Mouse (Mus musculus) embryonic facial prominence, embryonic 14.5 days (tissue): ENCODE data around the gene Nme4. TPM values are rescaled to one million over a fixed set of nuclear protein-coding genes. Genes with fewer than 3 reads are reported as not detected.
"Not testable (repeated sequence)": the region's sequence is repeated elsewhere in the genome, so short reads cannot be mapped to it uniquely, and the experiment has no call there.

Experiments used
- ATAC-seq: fragments of 200-750 bp; cut with Nextera tagmentation; 2 replicates; pipeline ENCODE4 v1.8.0; 2017; ENCODE audit warnings: low read depth, moderate number of reproducible peaks, moderate TSS enrichment
- DNase-seq: peaks from one replicate; pipeline ENCODE4 v3.0.0-alpha.2; 2015; ENCODE audit warnings: low spot score
- H3K27ac ChIP-seq: fragments of 300-500 bp; sonication (generic); replicated peaks from 2 replicates; pipeline ENCODE4 v1.5.1; 2014; ENCODE audit warnings: low read depth, mild to moderate bottlenecking, low read length, moderate library complexity
- H3K27me3 ChIP-seq: fragments of 300-500 bp; sonication (generic); replicated peaks from 2 replicates; pipeline ENCODE4 v1.6.1; 2014; ENCODE audit warnings: low read length; ENCODE audit not compliant: control insufficient read depth, insufficient read depth
- H3K36me3 ChIP-seq: fragments of 300-500 bp; sonication (generic); 2 replicates; pipeline ENCODE4 v1.6.1; 2014; ENCODE audit warnings: low read length, mixed read lengths; ENCODE audit not compliant: control insufficient read depth, insufficient read depth
- H3K4me1 ChIP-seq: fragments of 300-500 bp; sonication (generic); 2 replicates; pipeline ENCODE4 v1.6.1; 2014; ENCODE audit warnings: antibody characterized with exemption, low read length; ENCODE audit not compliant: control insufficient read depth, insufficient read depth
- H3K4me2 ChIP-seq: fragments of 300-500 bp; sonication (generic); 2 replicates; pipeline ENCODE4 v1.6.1; 2014; ENCODE audit warnings: low read depth, mild to moderate bottlenecking, low read length, moderate library complexity, mixed read lengths
- H3K4me3 ChIP-seq: fragments of 300-500 bp; sonication (generic); 2 replicates; pipeline ENCODE4 v1.5.1; 2014; ENCODE audit warnings: low read depth, mild to moderate bottlenecking, low read length
- H3K9ac ChIP-seq: fragments of 300-500 bp; sonication (generic); 2 replicates; pipeline ENCODE4 v1.6.1; 2014; ENCODE audit warnings: low read depth, mild to moderate bottlenecking, low read length, moderate library complexity, mixed read lengths
- H3K9me3 ChIP-seq: fragments of 300-500 bp; sonication (generic); 2 replicates; pipeline ENCODE4 v1.6.1; 2016; ENCODE audit warnings: low read length; ENCODE audit not compliant: control insufficient read depth
- WGBS: fragments of 180-500 bp; shearing (Covaris S2); extraction: QIAGEN DNeasy Blood & Tissue Kit; methylation state at CpG from one replicate; pipeline ENCODE4 v1.1.7; 2014; 5-methylcytosine and 5-hydroxymethylcytosine counted together
- polyA plus RNA-seq: library from polyadenylated mRNA; unstranded; fragments of >200 nt; fragmentation: Nextera tagmentation; extraction: Ambion mirVana; gene quantifications from 2 replicates; pipeline ENCODE4 v1.2.1, GENCODE M21; 2014

The Nme4 gene
- polyA plus RNA-seq, 1 experiment from 2014 or later = 77.2 TPM

DNA sequence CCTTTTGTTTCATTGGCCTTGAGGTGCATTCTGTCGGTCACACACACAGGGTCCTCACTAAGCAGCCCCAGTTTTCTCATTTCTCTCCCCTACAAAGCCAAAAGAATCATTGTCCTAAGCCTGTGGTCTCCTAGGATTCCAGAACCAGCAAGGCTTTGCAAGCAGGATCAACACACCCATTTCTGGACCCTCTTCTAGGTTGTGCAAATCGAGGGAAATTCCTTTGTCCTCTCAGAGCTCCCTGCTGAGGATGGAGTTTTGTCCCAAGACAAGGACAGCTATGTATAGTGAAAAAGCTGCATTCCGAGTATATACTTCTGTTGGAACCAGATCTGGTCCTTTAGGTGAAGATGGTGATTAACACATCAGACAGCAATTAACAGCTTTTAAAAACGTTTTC lies 14.8 kb upstream of the Nme4 start:
- WGBS = 21% methylated on average over 4 of the region's 4 CpGs
- no peak for ATAC-seq
- no peaks in the 10 kb centered on the region for H3K9me3 ChIP-seq

DNA sequence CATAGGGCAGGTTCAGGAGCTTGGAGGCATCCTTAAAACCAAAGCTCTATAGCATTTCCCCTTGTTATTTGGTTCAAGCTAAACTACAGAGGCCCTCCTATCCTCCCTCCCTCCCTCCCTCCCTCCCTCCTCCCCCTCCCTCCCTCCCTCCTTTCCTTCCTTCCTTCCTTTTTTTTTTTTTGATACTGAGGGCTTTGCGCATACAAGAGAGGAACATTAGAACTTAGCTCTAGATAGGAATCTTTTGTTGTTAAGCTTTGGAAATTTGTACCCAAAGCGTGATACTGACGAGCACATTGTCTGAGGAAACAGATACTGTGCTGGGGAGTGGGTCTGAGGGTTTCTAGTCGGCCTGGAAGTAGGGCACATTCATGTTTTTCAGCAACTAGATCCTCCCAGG lies 10.2 kb upstream of the Nme4 start:
- DNase-seq (no peak), ATAC-seq (no peak)
- Histone ChIP-seq H3K4me3 (no peak overlapping the region), H3K4me2 (no peak overlapping the region), H3K27ac (no peak overlapping the region), H3K36me3 (no peaks in the 10 kb centered on the region), H3K4me1 (no peaks in the 10 kb centered on the region), H3K9ac (no peak overlapping the region), H3K27me3 (peaks cover 9% of the 10 kb centered on the region; the same call in 1 of the 2 replicates), H3K9me3 (no peaks in the 10 kb centered on the region)
- WGBS = 42% methylated on average over 3 of the region's 4 CpGs

More for the DNA sequence above, 14.8 kb upstream of the Nme4 start:
- H3K9ac ChIP-seq = no peak overlapping the region
- no peak overlapping the region for H3K27ac ChIP-seq
- H3K4me1 ChIP-seq = peaks cover 4% of the 10 kb centered on the region; the same call in 1 of the 2 replicates
- no peak for DNase-seq
- H3K4me3 ChIP-seq = no peak overlapping the region
- H3K36me3 ChIP-seq = no peaks in the 10 kb centered on the region
- H3K4me2 ChIP-seq = no peak overlapping the region
- peaks cover 55% of the 10 kb centered on the region for H3K27me3 ChIP-seq

DNA sequence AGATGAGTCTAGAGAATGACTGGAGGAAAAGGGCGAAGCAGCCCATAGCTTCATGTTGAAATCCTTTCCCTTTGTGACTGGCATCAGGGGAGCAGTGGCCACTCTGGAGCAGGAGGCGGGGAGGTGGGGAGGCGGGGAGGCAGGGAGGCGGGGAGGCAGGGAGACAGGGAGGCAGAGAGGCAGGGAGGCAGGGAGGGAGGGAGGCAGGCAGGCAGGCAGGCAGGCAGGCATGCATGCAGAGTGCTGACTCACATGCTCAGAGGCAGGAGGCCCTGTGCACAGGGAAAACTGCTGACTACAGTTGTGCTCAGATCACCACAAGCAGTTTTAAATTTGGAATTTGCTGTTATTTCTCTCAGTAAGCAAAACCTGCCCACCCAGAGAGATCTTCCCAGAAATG lies 6.1 kb upstream of the Nme4 start:
- WGBS = 54% methylated on average over 4 of the region's 4 CpGs
- H3K4me3 ChIP-seq = no peak overlapping the region
- no peak overlapping the region for H3K27ac ChIP-seq
- H3K27me3 ChIP-seq = no peaks in the 10 kb centered on the region
- DNase-seq (peak; percentile 61), ATAC-seq (no peak)
- no peak overlapping the region for H3K9ac ChIP-seq
- no peaks in the 10 kb centered on the region for H3K4me1 ChIP-seq
- H3K9me3 ChIP-seq = no peaks in the 10 kb centered on the region
- no peaks in the 10 kb centered on the region for H3K36me3 ChIP-seq
- H3K4me2 ChIP-seq = no peak overlapping the region

DNA sequence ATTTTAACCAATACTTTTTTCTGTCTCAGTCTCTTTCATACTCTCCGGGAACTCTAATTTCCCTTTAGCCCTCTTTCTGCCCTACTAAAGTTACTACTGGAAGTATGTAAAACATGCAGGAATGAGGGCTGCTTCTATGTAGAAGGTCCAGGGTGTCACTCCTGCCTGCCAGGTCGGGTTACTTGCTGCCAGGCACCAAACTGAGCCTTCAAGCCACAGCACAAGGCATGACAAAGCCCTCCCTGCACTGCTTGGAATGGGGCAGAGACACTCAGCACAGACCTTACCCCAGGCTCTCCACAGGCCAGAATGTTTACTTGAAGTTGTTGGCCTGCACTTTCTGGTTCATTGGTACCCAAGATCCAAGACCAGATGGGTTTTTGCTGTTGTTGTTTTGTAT lies 4.8 kb upstream of the Nme4 start:
- H3K36me3 ChIP-seq = no peaks in the 10 kb centered on the region
- ATAC-seq = peak; percentile 45; the same call in 1 of the 2 replicates
- DNase-seq = no peak

DNA sequence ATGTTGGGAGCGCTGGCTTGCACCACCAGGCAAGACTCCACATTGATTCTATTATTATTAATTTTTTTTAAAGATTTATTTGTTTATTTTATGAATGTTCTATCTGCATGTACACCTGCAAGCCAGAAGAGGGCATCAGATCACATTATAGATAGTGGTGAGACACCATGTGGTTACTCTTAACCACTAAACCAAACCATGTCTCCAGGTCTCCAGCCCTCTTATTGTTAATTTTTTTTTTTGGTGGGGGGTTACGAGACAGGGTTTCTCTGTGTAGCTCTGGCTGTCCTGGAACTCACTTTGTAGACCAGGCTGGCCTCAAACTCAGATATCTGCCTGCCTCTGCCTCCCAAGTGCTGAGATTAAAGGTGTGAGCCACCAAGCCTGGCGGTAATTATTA lies 3.9 kb upstream of the Nme4 start:
- H3K36me3 ChIP-seq, ATAC-seq, H3K9ac ChIP-seq, H3K4me2 ChIP-seq, H3K4me1 ChIP-seq, H3K4me3 ChIP-seq, H3K27ac ChIP-seq, H3K9me3 ChIP-seq, H3K27me3 ChIP-seq: not testable (repeated sequence)
- peak; percentile 30 for DNase-seq
- 48% methylated on average over 3 of the region's 3 CpGs for WGBS

More for the DNA sequence above, 4.8 kb upstream of the Nme4 start:
- Histone ChIP-seq H3K9ac (no peak overlapping the region), H3K4me1 (no peaks in the 10 kb centered on the region), H3K9me3 (no peaks in the 10 kb centered on the region), H3K27ac (no peak overlapping the region), H3K4me3 (no peak overlapping the region), H3K4me2 (no peak overlapping the region), H3K27me3 (no peaks in the 10 kb centered on the region)
- WGBS = 22% methylated on average over 2 of the region's 2 CpGs

DNA sequence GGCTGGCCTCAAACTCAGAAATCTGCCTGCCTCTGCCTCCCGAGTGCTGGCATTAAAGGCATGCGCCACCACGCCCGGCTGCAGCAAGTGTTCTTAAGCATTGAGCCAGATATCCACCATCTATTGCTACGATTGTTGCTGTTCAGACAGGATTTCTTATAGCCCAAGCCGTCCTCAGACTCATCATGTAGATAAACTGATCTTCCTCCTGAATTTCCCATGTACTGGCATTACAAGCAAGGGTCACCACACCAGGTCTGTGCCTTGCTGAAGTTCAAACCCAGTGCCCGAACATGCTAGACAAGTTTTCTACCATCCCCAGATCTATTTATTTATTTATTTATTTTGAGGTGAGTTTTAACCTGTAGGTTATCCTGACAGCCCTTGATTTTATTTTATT lies 3.1 kb upstream of the Nme4 start:
- no peaks in the 10 kb centered on the region for H3K9me3 ChIP-seq
- H3K4me2 ChIP-seq = no peak overlapping the region
- H3K27me3 ChIP-seq = no peaks in the 10 kb centered on the region
- H3K36me3 ChIP-seq = no peaks in the 10 kb centered on the region
- H3K4me1 ChIP-seq = 0 out of 2 replicates have a peak, but pooled peaks cover 4% of the 10 kb centered on the region
- H3K27ac ChIP-seq = no peak overlapping the region
- ATAC-seq (no peak), DNase-seq (no peak)
- no peak overlapping the region for H3K9ac ChIP-seq
- H3K4me3 ChIP-seq = no peak overlapping the region
- WGBS = 92% methylated on average over 7 of the region's 7 CpGs

DNA sequence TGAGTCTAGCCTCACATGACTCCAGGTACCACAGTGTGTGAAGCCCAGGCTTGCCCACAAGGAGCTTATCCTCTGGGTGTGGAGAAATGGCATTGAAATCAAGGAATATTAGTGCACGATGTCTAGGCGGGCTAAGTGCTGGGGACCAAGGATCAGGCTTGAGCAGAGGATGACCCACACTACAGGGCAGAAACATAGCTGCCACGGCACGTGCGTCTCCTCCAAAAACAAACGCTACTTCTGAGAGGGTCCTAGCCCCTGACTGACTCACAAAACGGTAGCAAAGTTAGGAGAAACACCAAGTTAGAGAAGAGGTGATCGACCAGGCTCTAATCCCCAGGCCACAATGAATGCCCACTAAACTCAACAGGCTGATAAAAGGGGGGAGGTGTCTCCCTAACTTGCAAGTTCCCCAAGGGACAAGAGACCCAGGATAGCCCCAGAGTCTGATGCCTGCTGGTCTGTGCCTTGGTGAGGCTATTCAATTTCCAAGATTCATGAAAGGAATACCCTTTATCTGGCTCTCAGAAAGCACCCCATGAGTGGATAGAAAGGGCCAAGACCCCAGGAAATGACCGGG lies 781 bp downstream of the Nme4 start:
- Histone ChIP-seq H3K9me3 (no peaks in the 10 kb centered on the region), H3K27ac (peak overlapping the region; percentile 78; the same call in 1 of the 2 replicates), H3K4me2 (peak overlapping the region; percentile 71), H3K27me3 (no peaks in the 10 kb centered on the region), H3K9ac (peak overlapping the region; percentile 87), H3K4me3 (peak overlapping the region; percentile 72), H3K36me3 (0 out of 2 replicates have a peak, but pooled peaks cover 11% of the 10 kb centered on the region), H3K4me1 (peaks cover 4% of the 10 kb centered on the region; the same call in 1 of the 2 replicates)
- DNase-seq (no peak), ATAC-seq (no peak)
- 23% methylated on average over 9 of the region's 9 CpGs for WGBS

DNA sequence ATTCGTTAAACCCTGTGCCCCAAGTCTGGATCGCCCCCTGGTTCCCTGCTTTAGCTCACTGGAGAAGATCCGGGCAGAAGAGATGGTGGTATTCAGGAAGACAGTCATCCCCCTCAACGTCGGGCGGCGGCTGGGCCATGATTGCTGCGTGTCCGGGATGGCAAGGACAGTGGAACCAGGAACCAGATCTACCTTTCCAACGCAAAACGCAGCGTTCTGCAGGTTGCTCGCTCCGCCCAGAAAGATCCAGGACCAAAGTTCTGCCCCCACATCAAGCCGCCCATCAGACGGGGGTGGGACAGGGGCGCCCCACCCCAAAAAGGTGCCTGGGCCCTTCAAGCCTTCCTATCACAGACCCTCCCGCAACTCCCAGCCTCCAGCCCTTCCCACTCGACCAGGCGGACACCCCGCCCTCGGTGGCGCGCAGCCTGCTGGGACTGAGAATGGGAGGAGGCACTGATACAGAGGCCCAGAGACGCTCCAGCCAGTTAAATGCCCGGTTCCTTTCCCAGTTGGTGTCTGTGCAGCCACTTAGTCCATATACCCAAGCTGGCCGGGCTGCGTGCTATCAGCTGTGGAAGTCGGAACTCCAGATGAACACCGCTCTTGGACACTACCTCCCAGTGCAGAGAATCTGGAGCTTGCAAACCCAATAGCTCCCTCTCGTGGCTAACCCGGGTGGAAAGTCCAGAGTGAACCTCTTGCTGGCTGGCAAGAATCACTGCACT lies 5.3 kb downstream of the Nme4 start, which contains the start of gene Decr2:
TSS of gene Decr2 (minus strand) at position 433 of the 728 bp plus-strand sequence.
- Histone ChIP-seq H3K4me1 (peaks cover 4% of the 10 kb centered on the region; the same call in 1 of the 2 replicates), H3K27ac (peak within 1 kb of the TSS; percentile 78), H3K27me3 (no peaks in the 10 kb centered on the region), H3K9ac (peak within 1 kb of the TSS; percentile 81), H3K4me2 (peak within 1 kb of the TSS; percentile 80), H3K36me3 (peaks cover 19% of the 10 kb centered on the region), H3K4me3 (peak within 1 kb of the TSS; percentile 63), H3K9me3 (no peaks in the 10 kb centered on the region)
- 1% methylated on average over 31 of the region's 32 CpGs for WGBS
- DNase-seq (peak; percentile 95), ATAC-seq (peak; percentile 95)
